25 mouse cellular contexts compared by ENCODE assay signal in genomic region chr15:25695883-25696282, GRCm38 (mm10).
DNase-seq lines count a peak whose midpoint lies in the region; ATAC-seq lines count a peak whose summit lies in the region.
"Had no signal": no experiment of that assay in that cellular context is flagged by ENCODE, and none has a peak within 500 bp of the region (broad histone marks: within the 10 kb centered on the region; RNA-seq: fewer than 3 reads in every experiment).

No protein-coding gene starts in this region.

- H3K9me3 ChIP-seq in intestine, embryonic 16.5 days (ENCODE audit: control insufficient read depth, low read length): no peaks in the 10 kb centered on the region
- H3K9me3 ChIP-seq: forebrain, embryonic 13.5 days; heart, embryonic 10.5 days; kidney, embryonic 15.5 days; liver, embryonic 12.5 days; midbrain, embryonic 12.5 days had no signal

- ATAC-seq in intestine, embryonic 16.5 days: 0 out of 2 replicates have a peak, but pooled peaks have one; percentile 23
- ATAC-seq: forebrain, embryonic 13.5 days; liver, embryonic 12.5 days had no signal

- H3K4me2 ChIP-seq in intestine, embryonic 16.5 days (ENCODE audit: low read depth, low read length): no peak overlapping the region
- H3K4me2 ChIP-seq: forebrain, embryonic 13.5 days; hindbrain, embryonic 14.5 days; kidney, embryonic 15.5 days; liver, embryonic 12.5 days; midbrain, embryonic 12.5 days had no signal

- WGBS in intestine, embryonic 16.5 days: 61% methylated on average over 7 of the region's 7 CpGs

- DNase-seq in CD4-positive helper T cell, adult 2 months (ENCODE audit: low read depth, low spot score): peak; percentile 80
- DNase-seq in CD4-positive, CD25-positive, alpha-beta regulatory T cell, adult 2 months (ENCODE audit: low read depth, low spot score): peak; percentile 39
- peak; percentile 44 for DNase-seq in ZHBTc4 (ENCODE audit: low read depth, low spot score)
- DNase-seq in layer of hippocampus, adult 8-10 months (ENCODE audit: low spot score in 2 of 2): no peak
- DNase-seq in gastrocnemius, adult 18-20 months (ENCODE audit: low spot score): no peak
- DNase-seq in Muller cell, postnatal 12 days (ENCODE audit: inconsistent ontology term): no peak
- DNase-seq: adrenal gland, postnatal 25 days; cerebellum, adult 8-10 months; gastrocnemius, adult 2 months; heart, postnatal 4 days; kidney, adult 11 months; kidney, postnatal 4 days; lung, postnatal 14 days; right cerebral cortex, postnatal 14 days; thymus, postnatal 14 days had no signal

- H3K9ac ChIP-seq in intestine, embryonic 16.5 days (ENCODE audit: low read depth, low read length): no peak overlapping the region
- H3K9ac ChIP-seq: forebrain, embryonic 13.5 days; hindbrain, embryonic 14.5 days; kidney, embryonic 15.5 days; liver, embryonic 12.5 days; midbrain, embryonic 12.5 days had no signal

- no peaks in the 10 kb centered on the region for H3K36me3 ChIP-seq in intestine, embryonic 16.5 days (ENCODE audit: control insufficient read depth, insufficient read depth, low read length)
- H3K36me3 ChIP-seq: G1E; heart, embryonic 10.5 days; liver, embryonic 12.5 days; midbrain, embryonic 12.5 days had no signal

- peaks cover 18% of the 10 kb centered on the region for H3K4me1 ChIP-seq in intestine, embryonic 16.5 days (ENCODE audit: control insufficient read depth, insufficient read depth, low read length)
- H3K4me1 ChIP-seq: forebrain, embryonic 13.5 days had no signal

- no peak overlapping the region for H3K27ac ChIP-seq in intestine, embryonic 16.5 days (ENCODE audit: low read length)
- H3K27ac ChIP-seq: forebrain, embryonic 13.5 days; gastrocnemius, adult 2 months; heart, embryonic 10.5 days; hindbrain, embryonic 14.5 days; kidney, embryonic 15.5 days; left cerebral cortex, adult 2 months; liver, embryonic 12.5 days; midbrain, embryonic 12.5 days had no signal

- no peak overlapping the region for H3K4me3 ChIP-seq in intestine, embryonic 16.5 days (ENCODE audit: low read length)
- H3K4me3 ChIP-seq: erythroblast, embryonic 14.5 days; forebrain, embryonic 13.5 days; gastrocnemius, adult 2 months; heart, embryonic 10.5 days; kidney, embryonic 15.5 days; left cerebral cortex, adult 2 months; liver, embryonic 12.5 days; midbrain, embryonic 12.5 days had no signal

- H3K27me3 ChIP-seq in intestine, embryonic 16.5 days (replicated peaks; ENCODE audit: control insufficient read depth, insufficient read depth, low read length): no peaks in the 10 kb centered on the region
- H3K27me3 ChIP-seq: kidney, embryonic 15.5 days; liver, embryonic 12.5 days; midbrain, embryonic 12.5 days had no signal

Comparison
In these comparisons a context has a peak if more than half of its experiments do, and no peak if none do; other contexts are left out.
1. DNase-seq: peak in CD4-positive helper T cell, adult 2 months (single experiment), CD4-positive, CD25-positive, alpha-beta regulatory T cell, adult 2 months (single experiment) and ZHBTc4 (single experiment); none in layer of hippocampus, adult 8-10 months (0 of 2), gastrocnemius, adult 18-20 months (single experiment) and Muller cell, postnatal 12 days (single experiment).